ENCODE assay signal across 10 mouse cellular contexts in the genomic region with DNA sequence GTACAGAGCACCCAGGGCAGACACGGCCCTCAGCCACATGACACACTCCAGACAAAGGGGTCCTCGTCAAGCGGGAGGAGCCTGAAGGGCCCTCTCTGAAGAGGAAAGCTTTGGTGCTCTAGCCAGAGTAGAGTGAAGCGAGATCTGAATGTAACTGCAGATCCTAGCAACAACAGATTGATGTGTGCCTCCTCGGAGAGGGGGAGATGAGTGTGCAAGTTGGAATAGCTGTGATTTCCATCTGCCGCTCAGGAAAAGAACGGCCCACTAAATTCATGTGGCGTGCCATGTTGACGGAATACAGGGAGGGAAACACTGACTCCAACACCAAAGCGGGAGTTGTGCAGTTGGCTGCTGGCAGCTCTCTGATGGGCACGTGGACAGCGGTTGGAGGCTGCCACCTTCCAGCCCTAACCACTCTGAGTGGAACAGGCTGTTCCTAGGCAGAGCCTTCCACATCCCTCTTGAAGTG. TPM values are rescaled to one million over a fixed set of nuclear protein-coding genes. Genes with fewer than 3 reads are reported as not detected.
DNase-seq lines count a peak whose midpoint lies in the region; ATAC-seq and TF ChIP-seq lines count a peak whose summit lies in the region.
"Had no signal": no experiment of that assay in that cellular context is flagged by ENCODE, and none has a peak within 500 bp of the region (broad histone marks: within the 10 kb centered on the region; RNA-seq: fewer than 3 reads in every experiment).

No protein-coding gene starts in this region.

- no peaks in the 10 kb centered on the region for H3K9me3 ChIP-seq in forebrain, embryonic 14.5 days (replicated peaks; ENCODE audit: control insufficient read depth, low read length)
- H3K9me3 ChIP-seq in heart, postnatal 0 days (replicated peaks; ENCODE audit: control insufficient read depth, low read length) = no peaks in the 10 kb centered on the region

- H3K9ac ChIP-seq in forebrain, embryonic 14.5 days (ENCODE audit: low read length) = no peak overlapping the region; the same call in 1 of the 2 replicates
- H3K9ac ChIP-seq in heart, postnatal 0 days (replicated peaks; ENCODE audit: low read depth, low read length) = no peak overlapping the region

- TF ChIP-seq CTCF in heart, postnatal 0 days (IDR thresholded peaks at IDR 0.05; ENCODE audit: low read depth) = no peak

- WGBS in forebrain, embryonic 14.5 days = 53% methylated on average over 12 of the region's 12 CpGs
- 44% methylated on average over 12 of the region's 12 CpGs for WGBS in heart, postnatal 0 days

- ATAC-seq in forebrain, embryonic 14.5 days = peak; percentile 76
- ATAC-seq in heart, postnatal 0 days (ENCODE audit: insufficient read depth, low read depth) = peak; percentile 87

- H3K27ac ChIP-seq in forebrain, embryonic 14.5 days (ENCODE audit: low read depth, low read length) = peak overlapping the region; percentile 50; the same call in 1 of the 2 replicates
- peak overlapping the region; percentile 60 for H3K27ac ChIP-seq in heart, postnatal 0 days (ENCODE audit: low read depth)

- no peak overlapping the region for H3K4me2 ChIP-seq in forebrain, embryonic 14.5 days (ENCODE audit: low read length)
- no peak overlapping the region for H3K4me2 ChIP-seq in heart, postnatal 0 days (ENCODE audit: low read depth, low read length)

- no peaks in the 10 kb centered on the region for H3K27me3 ChIP-seq in forebrain, embryonic 14.5 days (replicated peaks; ENCODE audit: control insufficient read depth, insufficient read depth, low read length)
- no peaks in the 10 kb centered on the region for H3K27me3 ChIP-seq in heart, postnatal 0 days (ENCODE audit: control insufficient read depth, insufficient read depth, low read length)

- no peak overlapping the region for H3K4me3 ChIP-seq in forebrain, embryonic 14.5 days (ENCODE audit: low read depth, low read length)
- no peak overlapping the region for H3K4me3 ChIP-seq in heart, postnatal 0 days (ENCODE audit: low read depth, low read length)

- intact Hi-C loops in heart, postnatal 25 days (cut with DNase I) = no loop called here
- intact Hi-C loops in left cerebral cortex, postnatal 36 days (cut with DNase I) = no loop called here

- peaks cover 10% of the 10 kb centered on the region; the same call in 1 of the 2 replicates for H3K4me1 ChIP-seq in forebrain, embryonic 14.5 days (ENCODE audit: control insufficient read depth, insufficient read depth, low read length)
- peaks cover 11% of the 10 kb centered on the region for H3K4me1 ChIP-seq in heart, postnatal 0 days (ENCODE audit: control insufficient read depth, insufficient read depth)

- TF ChIP-seq EP300 in heart, postnatal 0 days (IDR thresholded peaks at IDR 0.05; ENCODE audit: low read depth) = no peak

- DNase-seq in heart, adult 11 months = peak; percentile 96
- DNase-seq in heart, postnatal 25 days (ENCODE audit: low spot score) = no peak
- DNase-seq in forebrain, embryonic 14.5 days (ENCODE audit: low spot score) = peak; percentile 76
- peak; percentile 62 for DNase-seq in heart, postnatal 0 days (ENCODE audit: low spot score)
- peak; percentile 25 to 26 for DNase-seq in left cerebral cortex, postnatal 36 days (ENCODE audit: low spot score in 2 of 2)
- DNase-seq in ovary, adult 18-20 months (ENCODE audit: low spot score) = no peak
- no peak for DNase-seq in thymus, postnatal 25 days
- DNase-seq in kidney, adult 11 months = no peak
- DNase-seq: kidney, postnatal 36 days; lung, postnatal 14 days had no signal

- peaks cover 51% of the 10 kb centered on the region for H3K36me3 ChIP-seq in forebrain, embryonic 14.5 days (ENCODE audit: control insufficient read depth, insufficient read depth, low read length)
- H3K36me3 ChIP-seq in heart, postnatal 0 days (replicated peaks; ENCODE audit: control insufficient read depth, insufficient read depth, low read length) = peaks cover 35% of the 10 kb centered on the region

RNA-seq across cellular contexts. Expression of a gene that starts 59.7 kb away (rescaled TPM):
- 100 to 1,000 TPM; 161 to 169 TPM for total RNA-seq in heart, postnatal 25 days (2021)
- 11.6 and 15.1 TPM in 2 replicates for polyA plus RNA-seq in forebrain, embryonic 14.5 days (2014; fragmentation: Nextera tagmentation; extraction: Ambion mirVana)
- 16.9 and 24.8 TPM in 2 replicates for total RNA-seq in heart, postnatal 0 days (2014; rRNA removed; ENCODE audit: low replicate concordance)
- polyA plus RNA-seq in heart, postnatal 0 days (2015; fragmentation: Nextera tagmentation; extraction: Ambion mirVana) = 10.6 and 11.1 TPM in 2 replicates
- 10 to 100 TPM; 19.6 to 23.0 TPM for total RNA-seq in left cerebral cortex, postnatal 36 days (2021)

Comparison
In these comparisons a context has a peak if more than half of its experiments do, and no peak if none do; other contexts are left out.
1. DNase-seq: peak in heart, adult 11 months (single experiment), forebrain, embryonic 14.5 days (single experiment), heart, postnatal 0 days (single experiment) and left cerebral cortex, postnatal 36 days (2 of 2); none in heart, postnatal 25 days (single experiment), ovary, adult 18-20 months (single experiment), thymus, postnatal 25 days (single experiment) and kidney, adult 11 months (single experiment).